Mouse (Mus musculus) limb, embryonic 14.5 days (tissue): ENCODE measurements around the gene Pnpla6. TPM values are rescaled to one million over a fixed set of nuclear protein-coding genes. Genes with fewer than 3 reads are reported as not detected.
A peak's percentile ranks its signal among the peaks of the same experiment; 100 is the strongest.

ENCODE experiments used
- ATAC-seq: fragments of 200-750 bp; cut with Nextera tagmentation; 2 replicates; pipeline ENCODE4 v1.8.0; 2017; ENCODE audit warnings: low read depth, moderate number of reproducible peaks, moderate TSS enrichment; ENCODE audit not compliant: low FRiP score
- DNase-seq: peaks from one replicate; pipeline ENCODE4 v3.0.0-alpha.2; 2015; ENCODE audit warnings: low spot score
- H3K27ac ChIP-seq: fragments of 300-500 bp; sonication (generic); replicated peaks from 2 replicates; pipeline ENCODE4 v1.5.1; 2014; ENCODE audit warnings: low read depth, mild to moderate bottlenecking, low read length, moderate library complexity, mixed read lengths
- H3K27me3 ChIP-seq: fragments of 300-500 bp; sonication (generic); 2 replicates; pipeline ENCODE4 v1.6.1; 2014; ENCODE audit warnings: low read length, mixed read lengths; ENCODE audit not compliant: control insufficient read depth, insufficient read depth
- H3K36me3 ChIP-seq: fragments of 300-500 bp; sonication (generic); 2 replicates; pipeline ENCODE4 v1.6.1; 2014; ENCODE audit warnings: mild to moderate bottlenecking, low read length, moderate library complexity, mixed read lengths; ENCODE audit not compliant: control insufficient read depth, insufficient read depth
- H3K4me1 ChIP-seq: fragments of 300-500 bp; sonication (generic); 2 replicates; pipeline ENCODE4 v1.6.1; 2014; ENCODE audit warnings: antibody characterized with exemption, low read length, mixed read lengths; ENCODE audit not compliant: control insufficient read depth, insufficient read depth
- H3K4me2 ChIP-seq: fragments of 300-500 bp; sonication (generic); replicated peaks from 2 replicates; pipeline ENCODE4 v1.6.1; 2014; ENCODE audit warnings: low read depth, mild to moderate bottlenecking, low read length, moderate library complexity; ENCODE audit not compliant: severe bottlenecking
- H3K4me3 ChIP-seq: fragments of 300-500 bp; sonication (generic); replicated peaks from 2 replicates; pipeline ENCODE4 v1.5.1; 2014; ENCODE audit warnings: low read length
- H3K9ac ChIP-seq: fragments of 300-500 bp; sonication (generic); 2 replicates; pipeline ENCODE4 v1.6.1; 2014; ENCODE audit warnings: mild to moderate bottlenecking, low read depth, low read length, moderate library complexity; ENCODE audit not compliant: severe bottlenecking
- H3K9me3 ChIP-seq: fragments of 300-500 bp; sonication (generic); 2 replicates; pipeline ENCODE4 v1.6.1; 2016; ENCODE audit warnings: low read length; ENCODE audit not compliant: control insufficient read depth
- POLR2A ChIP-seq: fragments of 200-500 bp; IDR thresholded peaks from 2 replicates; pipeline ENCODE4 v1.8.0; 2012; ENCODE audit warnings: inconsistent platforms, mild to moderate bottlenecking, moderate library complexity, borderline replicate concordance; ENCODE audit not compliant: insufficient read depth, insufficient read length; ENCODE audit errors: extremely low read depth
- WGBS: fragments of 180-500 bp; shearing (Covaris S2); extraction: QIAGEN DNeasy Blood & Tissue Kit; methylation state at CpG from one replicate; pipeline ENCODE4 v1.1.7; 2014; 5-methylcytosine and 5-hydroxymethylcytosine counted together
- polyA plus RNA-seq, 2 experiments: library from polyadenylated mRNA; depleted of rRNA in 1 of 2; stranded (reverse) in 1 of 2; unstranded in 1 of 2; fragments of >200 nt; fragmentation: Nextera tagmentation in 1 of 2; extraction: Ambion mirVana in 1 of 2; gene quantifications; 2 replicates each; pipeline versions ENCODE4 v1.2.1 to v1.2.3; 2012 to 2014

Gene Pnpla6
- polyA plus RNA-seq, 2 experiments, result 18.8 to 51.8 TPM

- Histone ChIP-seq H3K9me3 (peaks cover 7% of the 10 kb centered on the region; the same call in 1 of the 2 replicates), H3K4me2 (no peak overlapping the region), H3K27me3 (no peaks in the 10 kb centered on the region), H3K27ac (no peak overlapping the region), H3K36me3 (peaks cover 34% of the 10 kb centered on the region), H3K4me3 (no peak overlapping the region), H3K9ac (no peak overlapping the region), H3K4me1 (peaks cover 9% of the 10 kb centered on the region)
- no peak for TF ChIP-seq POLR2A
- WGBS, result 87% methylated on average over 3 of the region's 3 CpGs
- ATAC-seq (no peak), DNase-seq (no peak)
Observed at GRCm38 (mm10) chr8:3498583-3498982, 16.6 kb upstream of the Pnpla6 start.

DNA sequence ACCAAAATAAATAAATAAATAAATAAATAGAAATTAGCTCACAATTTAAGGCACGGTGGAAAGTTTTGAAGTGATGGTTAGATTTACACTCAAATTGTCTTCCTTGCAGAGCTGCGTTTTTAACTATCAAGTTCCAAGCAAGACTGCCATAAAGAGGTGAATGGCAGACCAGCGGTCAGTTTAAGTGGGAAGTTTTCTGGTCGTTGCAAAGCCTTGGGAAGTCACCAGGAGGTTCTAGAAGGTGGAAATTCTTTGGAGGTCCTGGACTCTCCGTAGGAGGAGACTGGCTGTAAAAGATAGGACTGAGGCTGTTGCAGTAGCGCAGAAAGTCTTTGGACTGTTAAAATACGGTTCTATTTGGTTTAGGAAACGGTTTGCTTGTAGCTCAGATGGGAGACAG lies 15.4 kb upstream of the Pnpla6 start:
- Histone ChIP-seq H3K9ac (peak overlapping the region; percentile 70), H3K4me2 (peak overlapping the region; percentile 75), H3K4me3 (peak overlapping the region; percentile 84), H3K9me3 (peaks cover 7% of the 10 kb centered on the region; the same call in 1 of the 2 replicates), H3K4me1 (peaks cover 9% of the 10 kb centered on the region), H3K36me3 (peaks cover 30% of the 10 kb centered on the region), H3K27ac (peak overlapping the region; percentile 92), H3K27me3 (no peaks in the 10 kb centered on the region)
- WGBS, result 5% methylated on average over 8 of the region's 8 CpGs
- DNase-seq, result no peak
- no peak for TF ChIP-seq POLR2A
- no peak; the same call in 1 of the 2 replicates for ATAC-seq

- ATAC-seq, result peak; percentile 92
- WGBS, result under 1% methylated on average over 41 of the region's 70 CpGs
Observed at GRCm38 (mm10) chr8:3500235-3501090, 14.7 kb upstream of the Pnpla6 start, which contains the start of gene Mcoln1. Mcoln1 (plus strand) TSS chr8:3500457.

GRCm38 (mm10) chr8:3502217-3502616 lies 13.0 kb upstream of the Pnpla6 start:
- ATAC-seq (no peak), DNase-seq (no peak)
- Histone ChIP-seq H3K27me3 (no peaks in the 10 kb centered on the region), H3K4me2 (no peak overlapping the region), H3K4me1 (peaks cover 9% of the 10 kb centered on the region), H3K9ac (no peak overlapping the region), H3K9me3 (no peaks in the 10 kb centered on the region), H3K4me3 (no peak overlapping the region), H3K36me3 (peaks cover 20% of the 10 kb centered on the region), H3K27ac (no peak overlapping the region)
- no peak for TF ChIP-seq POLR2A
- WGBS, result 61% methylated on average over 4 of the region's 4 CpGs

More at GRCm38 (mm10) chr8:3500235-3501090, 14.7 kb upstream of the Pnpla6 start, which contains the start of gene Mcoln1:
- H3K4me1 ChIP-seq, result peaks cover 9% of the 10 kb centered on the region
- peak within 1 kb of the TSS; percentile 84 for H3K4me3 ChIP-seq
- no peaks in the 10 kb centered on the region for H3K27me3 ChIP-seq
- H3K9ac ChIP-seq, result peak within 1 kb of the TSS; percentile 85
- peaks cover 24% of the 10 kb centered on the region for H3K36me3 ChIP-seq
- H3K9me3 ChIP-seq, result peaks cover 3% of the 10 kb centered on the region; the same call in 1 of the 2 replicates
- H3K4me2 ChIP-seq, result peak within 1 kb of the TSS; percentile 76
- TF ChIP-seq POLR2A, result no peak
- peak; percentile 98 for DNase-seq
- peak within 1 kb of the TSS; percentile 92 for H3K27ac ChIP-seq

- Histone ChIP-seq H3K4me2 (no peak overlapping the region), H3K4me1 (no peaks in the 10 kb centered on the region), H3K36me3 (peaks cover 65% of the 10 kb centered on the region), H3K27me3 (no peaks in the 10 kb centered on the region), H3K27ac (no peak overlapping the region), H3K9ac (no peak overlapping the region), H3K9me3 (no peaks in the 10 kb centered on the region), H3K4me3 (no peak overlapping the region)
- TF ChIP-seq POLR2A, result no peak
- no peak for DNase-seq
- no peak for ATAC-seq
- WGBS, result 91% methylated on average over 6 of the region's 6 CpGs
Observed at GRCm38 (mm10) chr8:3507979-3508754, 7.0 kb upstream of the Pnpla6 start.
